Mouse (Mus musculus): ENCODE data around the gene Ctxn1. TPM values are rescaled to one million over a fixed set of nuclear protein-coding genes. Genes with fewer than 3 reads are reported as not detected.

The Ctxn1 gene
- polyA plus RNA-seq, 1 experiment from 2014 or later: 33.5 TPM

DNA sequence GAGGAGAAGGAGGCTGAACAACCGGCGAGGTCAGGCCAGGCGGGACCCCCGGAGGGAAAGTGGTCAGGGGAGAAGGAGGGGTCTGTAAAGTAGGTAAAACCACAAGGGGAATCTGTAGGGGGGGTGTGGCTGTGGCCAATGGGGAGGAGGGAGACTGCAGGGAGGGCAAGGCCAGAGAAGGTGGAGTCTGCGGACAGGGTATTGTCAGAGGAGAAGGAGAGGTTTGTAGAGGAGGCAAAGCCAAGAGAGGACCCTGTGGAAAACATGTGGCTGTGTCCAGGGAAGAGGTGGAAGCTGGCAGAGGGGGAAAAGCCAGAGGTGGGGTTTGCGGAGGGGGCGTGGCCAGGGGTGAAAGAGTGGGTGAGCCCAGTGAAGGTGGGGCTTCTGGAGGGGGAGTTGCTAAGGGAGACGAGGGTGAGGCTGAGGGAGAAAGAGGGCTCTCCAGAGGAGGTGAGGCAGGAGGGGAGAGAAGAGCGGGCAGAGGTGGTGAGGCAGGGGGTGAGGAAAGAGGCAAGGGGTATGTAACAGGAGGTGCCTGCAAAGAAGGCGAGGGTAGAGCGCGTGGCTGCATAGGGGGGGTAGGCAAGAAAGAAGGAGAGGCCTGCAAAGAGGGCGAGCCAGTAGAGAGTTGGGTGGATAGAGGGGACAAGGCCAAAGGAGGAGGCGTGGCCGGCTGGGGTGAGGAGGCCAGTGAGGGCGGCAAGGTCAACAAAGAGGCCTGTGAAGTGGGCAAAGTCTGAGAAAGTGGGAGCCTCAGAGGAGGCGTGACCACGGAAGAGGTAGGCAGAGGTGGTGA, 45.7 kb downstream of the Ctxn1 start:
- Histone ChIP-seq H3K27me3 (ENCODE audit: control insufficient read depth, insufficient read depth, low read length) (peaks cover 64% of the 10 kb centered on the region), H3K4me3 (ENCODE audit: low read depth, low read length) (peak overlapping the region; percentile 38)
- ATAC-seq (replicated peaks; ENCODE audit: insufficient number of reproducible peaks, low FRiP score, low TSS enrichment): peak; percentile 55

DNA sequence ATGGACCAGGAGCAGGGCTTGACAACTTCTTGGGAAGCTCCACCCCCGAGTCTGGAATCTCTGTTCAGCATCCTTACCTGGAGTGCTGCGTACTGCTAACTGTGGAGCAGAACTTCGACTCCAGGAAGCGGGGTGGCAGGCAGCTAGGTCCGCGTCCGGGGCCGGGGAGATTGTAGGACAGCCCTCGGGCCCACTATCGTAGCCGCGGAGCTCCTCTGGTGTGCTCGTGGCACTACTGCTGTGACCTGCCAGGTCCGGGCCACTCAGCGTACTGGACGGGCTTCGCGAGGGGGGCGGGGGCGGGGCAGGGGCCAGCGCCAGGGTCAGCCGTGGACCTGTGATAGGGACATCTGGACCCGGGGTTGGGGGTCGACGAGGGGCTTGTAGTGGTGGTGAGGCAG, 46.3 kb downstream of the Ctxn1 start:
- 2% methylated on average over 24 of the region's 25 CpGs for WGBS (ENCODE audit: insufficient replicate concordance)
- no peak overlapping the region for H3K27ac ChIP-seq (ENCODE audit: low read depth, low read length)
- H3K4me3 ChIP-seq (ENCODE audit: low read depth, low read length): peak overlapping the region; percentile 38
- 0 out of 2 replicates have a peak, but pooled peaks have one; percentile 11 for ATAC-seq (replicated peaks; ENCODE audit: insufficient number of reproducible peaks, low FRiP score, low TSS enrichment)
- peak overlapping the region; percentile 78 for H3K4me2 ChIP-seq
- H3K4me1 ChIP-seq (ENCODE audit: control insufficient read depth, insufficient read depth, low read length): peaks cover 9% of the 10 kb centered on the region; the same call in 1 of the 2 replicates
- H3K9me3 ChIP-seq (replicated peaks; ENCODE audit: control insufficient read depth, low read length): no peaks in the 10 kb centered on the region
- H3K36me3 ChIP-seq (ENCODE audit: control insufficient read depth, insufficient read depth, low read length): no peaks in the 10 kb centered on the region
- peaks cover 62% of the 10 kb centered on the region for H3K27me3 ChIP-seq (ENCODE audit: control insufficient read depth, insufficient read depth, low read length)
- peak overlapping the region; percentile 10; the same call in 1 of the 2 replicates for H3K9ac ChIP-seq (ENCODE audit: low read depth, low read length)

More for the DNA sequence above, 45.7 kb downstream of the Ctxn1 start:
- Histone ChIP-seq H3K4me2 (peak overlapping the region; percentile 78), H3K9ac (ENCODE audit: low read depth, low read length) (peak overlapping the region; percentile 28; the same call in 1 of the 2 replicates), H3K36me3 (ENCODE audit: control insufficient read depth, insufficient read depth, low read length) (no peaks in the 10 kb centered on the region), H3K27ac (ENCODE audit: low read depth, low read length) (no peak overlapping the region), H3K4me1 (ENCODE audit: control insufficient read depth, insufficient read depth, low read length) (peaks cover 9% of the 10 kb centered on the region; the same call in 1 of the 2 replicates), H3K9me3 (replicated peaks; ENCODE audit: control insufficient read depth, low read length) (no peaks in the 10 kb centered on the region)
- WGBS (ENCODE audit: insufficient replicate concordance): 4% methylated on average over 18 of the region's 18 CpGs

DNA sequence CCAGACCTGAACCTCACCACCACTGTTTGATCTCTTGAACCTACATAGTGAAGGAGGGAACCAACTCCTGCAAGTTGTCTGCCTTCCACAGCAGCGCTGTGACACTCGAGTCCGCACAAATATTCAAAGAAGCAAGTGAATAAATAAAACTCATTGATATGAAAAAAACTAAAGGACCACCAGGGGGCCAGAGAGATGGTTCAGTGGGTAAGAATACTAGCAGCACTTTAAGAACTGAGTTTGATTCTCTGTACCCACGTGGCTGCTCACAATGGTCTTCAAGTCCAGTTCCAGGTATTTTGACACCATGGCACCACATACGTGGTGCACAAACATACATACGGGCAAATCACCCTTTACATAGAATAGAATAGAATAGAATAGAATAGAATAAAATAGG, 48.0 kb downstream of the Ctxn1 start:
- WGBS (ENCODE audit: insufficient replicate concordance): 83% methylated on average over 6 of the region's 6 CpGs
- H3K4me3 ChIP-seq (ENCODE audit: low read depth, low read length): no peak overlapping the region
- H3K36me3 ChIP-seq (ENCODE audit: control insufficient read depth, insufficient read depth, low read length): no peaks in the 10 kb centered on the region

More for the DNA sequence above, 48.0 kb downstream of the Ctxn1 start:
- no peak for ATAC-seq (replicated peaks; ENCODE audit: insufficient number of reproducible peaks, low FRiP score, low TSS enrichment)
- Histone ChIP-seq H3K4me1 (ENCODE audit: control insufficient read depth, insufficient read depth, low read length) (peaks cover 9% of the 10 kb centered on the region; the same call in 1 of the 2 replicates), H3K4me2 (no peak overlapping the region), H3K9ac (ENCODE audit: low read depth, low read length) (no peak overlapping the region), H3K27ac (ENCODE audit: low read depth, low read length) (no peak overlapping the region), H3K27me3 (ENCODE audit: control insufficient read depth, insufficient read depth, low read length) (peaks cover 57% of the 10 kb centered on the region), H3K9me3 (replicated peaks; ENCODE audit: control insufficient read depth, low read length) (no peaks in the 10 kb centered on the region)

Other genes with a start within 250 kb of the Ctxn1 start
- not detected in 2 replicates for gene Cd209f, start 153.4 kb downstream of the Ctxn1 start, polyA plus RNA-seq (2014; fragmentation: Nextera tagmentation; extraction: Ambion mirVana)
- not detected in 2 replicates for gene Cd209g, start 125.2 kb downstream of the Ctxn1 start, polyA plus RNA-seq (2014; fragmentation: Nextera tagmentation; extraction: Ambion mirVana)
- gene Evi5l, start 92.7 kb downstream of the Ctxn1 start, polyA plus RNA-seq (2014; fragmentation: Nextera tagmentation; extraction: Ambion mirVana): 10.3 and 12.7 TPM in 2 replicates
- 0.35 and 0.63 TPM in 2 replicates for gene Prr36, start 41.8 kb downstream of the Ctxn1 start, polyA plus RNA-seq (2014; fragmentation: Nextera tagmentation; extraction: Ambion mirVana)
- 0.06 TPM in 1 of 2 replicates, not detected in the other for gene Lrrc8e, start 32.4 kb downstream of the Ctxn1 start, polyA plus RNA-seq (2014; fragmentation: Nextera tagmentation; extraction: Ambion mirVana)
- 12.5 and 14.4 TPM in 2 replicates for gene Map2k7, start 20.5 kb downstream of the Ctxn1 start, polyA plus RNA-seq (2014; fragmentation: Nextera tagmentation; extraction: Ambion mirVana)
- 0.07 TPM in 1 of 2 replicates, not detected in the other for gene Gm49320, start 20.4 kb downstream of the Ctxn1 start, polyA plus RNA-seq (2014; fragmentation: Nextera tagmentation; extraction: Ambion mirVana)
- gene Tgfbr3l, start 11.1 kb downstream of the Ctxn1 start, polyA plus RNA-seq (2014; fragmentation: Nextera tagmentation; extraction: Ambion mirVana): 2.5 and 2.9 TPM in 2 replicates
- 41.7 and 45.3 TPM in 2 replicates for gene Snapc2, start 6.2 kb downstream of the Ctxn1 start, polyA plus RNA-seq (2014; fragmentation: Nextera tagmentation; extraction: Ambion mirVana)
- 76.9 and 79.6 TPM in 2 replicates for gene Timm44, start 16.6 kb upstream of the Ctxn1 start, polyA plus RNA-seq (2014; fragmentation: Nextera tagmentation; extraction: Ambion mirVana)
- 13.4 and 14.2 TPM in 2 replicates for gene Ccl25, start 65.9 kb upstream of the Ctxn1 start, polyA plus RNA-seq (2014; fragmentation: Nextera tagmentation; extraction: Ambion mirVana)
- 207 and 208 TPM in 2 replicates for gene Elavl1, start 66.1 kb upstream of the Ctxn1 start, polyA plus RNA-seq (2014; fragmentation: Nextera tagmentation; extraction: Ambion mirVana)
- 26.0 and 34.9 TPM in 2 replicates for gene Cers4, start 233.8 kb upstream of the Ctxn1 start, polyA plus RNA-seq (2014; fragmentation: Nextera tagmentation; extraction: Ambion mirVana)

Measured in heart, embryonic 11.5 days (tissue).